Mouse (Mus musculus) effector memory CD4-positive, alpha-beta T cell, adult 5 months (primary cell): ENCODE measurements around the gene Ptdss2. TPM values are rescaled to one million over a fixed set of nuclear protein-coding genes. Genes with fewer than 3 reads are reported as not detected.

ENCODE experiments used
- polyA plus RNA-seq: library from polyadenylated mRNA; unstranded; fragments of 100-300 nt; shearing (Covaris generic); gene quantifications from one replicate; pipeline ENCODE4 v1.2.1, GENCODE M21; 2017

Ptdss2 gene
- 6.9 TPM for polyA plus RNA-seq

DNA sequence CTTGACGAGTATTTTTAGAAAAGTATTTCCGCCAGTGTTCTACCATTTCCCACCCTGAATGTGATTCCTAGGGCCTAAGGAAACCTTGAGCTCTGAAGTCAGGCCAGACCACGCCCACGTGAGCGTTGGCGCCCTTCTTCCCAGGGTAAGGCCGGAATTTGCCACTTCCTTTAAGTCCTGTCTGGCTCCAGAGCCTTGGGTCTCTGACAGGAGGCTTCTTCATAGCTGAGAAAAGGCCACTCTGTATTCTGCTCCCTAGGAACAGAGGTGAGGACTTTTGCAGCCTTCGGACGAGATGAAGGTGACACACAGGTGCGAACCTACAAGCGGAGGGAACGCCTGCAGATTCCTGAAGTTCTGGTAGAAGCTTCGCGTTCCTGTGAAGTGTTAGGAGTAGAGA, at the start of gene Ptdss2:
TSS of gene Ptdss2 (plus strand) at position 138 of the 400 bp plus-strand sequence.

DNA sequence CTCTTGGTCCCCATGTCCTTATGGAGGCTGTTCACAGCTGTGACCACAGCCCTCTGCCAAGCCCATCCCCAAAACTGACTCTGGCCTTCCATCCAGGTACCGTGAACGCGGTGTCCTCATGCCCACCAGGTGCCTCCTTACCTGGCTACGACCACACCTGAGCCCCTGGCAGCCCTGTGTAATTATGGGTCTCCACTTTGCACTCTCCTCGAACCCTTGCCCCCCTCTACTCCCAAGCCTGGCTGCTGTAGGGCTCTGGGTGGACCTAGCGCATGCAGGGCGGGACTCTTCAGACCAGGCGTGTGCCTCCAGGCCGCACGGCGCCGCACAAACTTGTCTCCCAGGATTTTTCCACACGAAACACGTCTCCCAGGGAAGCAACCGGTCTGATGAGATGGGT, 44.3 kb upstream of the Ptdss2 start, which contains the start of gene Pkp3:
TSS of gene Pkp3 (plus strand) at position 378 of the 400 bp plus-strand sequence.

DNA sequence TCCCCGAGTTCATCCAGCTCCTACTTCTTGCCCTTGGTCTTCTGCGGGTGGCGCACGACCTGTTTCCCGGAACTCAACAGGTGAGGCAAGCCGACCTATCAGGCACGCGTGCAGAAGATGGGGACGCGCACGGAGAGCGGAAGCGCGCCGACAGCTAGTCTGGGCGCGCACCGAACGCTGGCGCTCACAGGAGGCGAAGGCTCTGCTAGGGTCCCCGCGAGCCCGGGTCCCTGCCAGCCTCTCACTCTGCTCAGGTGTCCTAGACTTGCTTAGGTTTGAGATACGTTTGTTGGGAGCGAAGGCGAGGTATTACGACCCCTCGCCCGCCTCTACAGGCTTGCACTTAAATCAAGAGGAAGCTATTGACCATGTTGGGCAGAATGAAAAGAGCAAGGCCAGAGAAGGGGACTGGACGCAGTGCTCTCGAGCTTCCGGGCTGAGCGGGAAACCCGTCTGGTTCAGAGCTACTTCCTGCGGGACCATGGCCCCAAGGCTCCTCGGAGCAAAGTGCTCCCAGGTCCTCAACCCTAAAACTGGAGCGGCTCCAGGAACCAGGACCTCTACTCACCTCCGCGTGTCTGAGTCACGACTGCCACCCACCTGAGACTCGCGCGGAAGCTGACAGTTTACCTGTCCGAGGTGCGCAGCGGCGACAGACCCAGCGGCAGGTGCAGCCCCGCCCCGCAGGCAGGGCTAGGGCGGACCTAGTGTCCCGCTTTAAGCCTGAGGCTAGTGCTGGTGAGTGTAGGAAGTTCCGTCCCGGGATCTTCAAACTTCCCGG, 22.1 kb upstream of the Ptdss2 start, which contains the start of gene Sigirr:
TSS of gene Sigirr (minus strand) at position 662 of the 781 bp plus-strand sequence.

DNA sequence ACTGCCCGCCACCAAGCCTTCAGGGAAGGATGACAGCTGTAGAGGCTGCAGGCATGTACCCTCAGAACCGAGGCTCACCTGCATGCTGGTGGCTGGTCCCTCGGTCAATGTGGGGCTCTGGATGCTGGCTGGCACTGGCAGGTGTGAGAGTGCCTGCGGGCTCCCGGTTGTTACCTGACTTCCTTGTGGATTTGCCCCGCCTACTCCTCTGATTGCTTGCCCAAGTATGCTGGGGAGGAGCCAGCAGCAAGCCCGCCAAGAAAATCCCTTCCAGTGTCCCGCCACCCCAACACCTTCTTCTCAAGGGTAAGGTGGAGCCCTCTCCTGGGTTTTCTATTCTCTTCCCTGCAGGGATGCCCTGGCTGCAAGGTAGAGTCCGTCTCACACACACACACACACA, 4.5 kb upstream of the Ptdss2 start, which contains the start of gene Ano9:
TSS of gene Ano9 (minus strand) at position 171 of the 400 bp plus-strand sequence.

DNA sequence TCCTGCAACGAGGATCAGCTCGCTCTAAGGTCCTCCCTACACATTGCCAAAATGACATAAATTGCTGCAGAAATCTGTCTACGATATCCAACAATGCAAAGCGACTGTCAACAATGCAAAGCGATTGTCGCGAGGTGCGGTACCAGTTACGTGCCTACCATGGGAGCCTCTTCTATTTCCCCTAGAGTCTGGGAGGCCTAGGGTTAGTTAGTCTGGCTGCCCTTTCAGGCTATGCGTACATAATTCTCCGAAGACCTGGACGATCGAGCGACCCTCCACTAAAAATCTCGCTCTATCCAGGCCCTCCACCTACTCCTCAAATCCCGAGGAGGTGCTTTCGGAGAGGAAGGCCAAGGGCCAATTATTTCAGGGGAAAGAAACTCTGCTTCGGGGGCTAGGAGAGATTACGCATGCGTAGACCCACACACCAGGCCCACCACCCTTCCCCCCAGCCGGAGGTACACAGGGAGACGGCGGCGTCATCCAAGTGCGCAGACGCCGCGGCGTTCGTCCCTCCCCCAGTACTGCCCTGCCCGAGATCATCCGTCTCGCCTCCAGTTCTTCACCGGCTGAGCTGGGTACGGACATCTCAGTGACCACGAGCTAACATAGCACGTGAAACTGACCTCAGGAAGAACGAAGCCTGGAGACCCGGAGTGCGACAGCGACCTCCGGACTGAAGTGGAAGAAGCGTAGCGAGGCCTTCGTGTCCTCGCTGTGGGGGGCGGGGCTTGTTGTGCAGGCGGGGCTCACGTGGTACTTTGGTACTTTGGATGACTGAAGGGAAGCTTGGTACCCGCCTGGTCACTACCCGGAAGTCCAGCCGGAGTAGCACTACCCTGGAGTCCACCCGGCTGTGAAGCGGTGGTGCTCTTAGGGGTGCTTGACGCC, 50.2 kb downstream of the Ptdss2 start, which contains the start of gene Rnh1:
TSS of gene Rnh1 (minus strand) at position 742 of the 891 bp plus-strand sequence.

DNA sequence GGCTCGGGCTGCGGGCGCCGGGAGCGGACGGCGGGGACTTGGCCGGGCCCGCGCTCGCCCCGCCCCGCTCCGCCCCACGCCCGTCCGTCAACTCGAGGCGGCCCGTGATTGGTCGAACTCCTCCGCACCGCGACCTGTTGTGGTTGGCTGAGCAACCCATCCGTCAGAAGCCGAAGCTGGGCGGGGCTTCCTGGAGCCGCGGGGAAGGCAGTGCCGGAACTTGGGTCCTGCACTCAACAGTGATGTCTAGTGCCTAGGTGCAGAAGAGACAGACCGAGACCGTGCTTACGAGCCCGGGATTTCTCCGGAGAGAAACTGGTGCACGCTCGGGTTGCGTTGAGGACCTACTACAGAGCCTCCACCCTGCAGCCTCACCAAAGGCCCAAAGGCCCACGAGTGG, 71.8 kb downstream of the Ptdss2 start, which contains the start of the genes Hras and Lrrc56:
TSS of gene Hras (minus strand) at position 58 of the 400 bp plus-strand sequence.
TSS of gene Lrrc56 (plus strand) at position 210 of the 400 bp plus-strand sequence.

Other genes starting within 250 kb of the Ptdss2 start
- 134 TPM for gene Psmd13, start 240.4 kb upstream of the Ptdss2 start, polyA plus RNA-seq
- 5.5 TPM for gene Sirt3, start 240.1 kb upstream of the Ptdss2 start, polyA plus RNA-seq
- gene Cox8b, start 221.9 kb upstream of the Ptdss2 start, polyA plus RNA-seq, result not detected
- not detected for gene Nlrp6, start 201.5 kb upstream of the Ptdss2 start, polyA plus RNA-seq
- 10.8 TPM for gene Pgghg, start 181.0 kb upstream of the Ptdss2 start, polyA plus RNA-seq
- gene Ifitm5, start 172.1 kb upstream of the Ptdss2 start, polyA plus RNA-seq, result not detected
- gene Gm45717, start 166.4 kb upstream of the Ptdss2 start, polyA plus RNA-seq, result not detected
- 10.5 TPM for gene Ifitm2, start 166.4 kb upstream of the Ptdss2 start, polyA plus RNA-seq
- 2.8 TPM for gene Ifitm1, start 155.2 kb upstream of the Ptdss2 start, polyA plus RNA-seq
- 8.0 TPM for gene Ifitm3, start 111.6 kb upstream of the Ptdss2 start, polyA plus RNA-seq
- not detected for gene Ifitm6, start 104.5 kb upstream of the Ptdss2 start, polyA plus RNA-seq
- gene Gm17387, start 93.3 kb upstream of the Ptdss2 start, polyA plus RNA-seq, result not detected
- 25.8 TPM for gene B4galnt4, start 61.3 kb upstream of the Ptdss2 start, polyA plus RNA-seq
- gene Pkp3, start 44.2 kb upstream of the Ptdss2 start, polyA plus RNA-seq, result 147 TPM
- 71.4 TPM for gene Sigirr, start 21.8 kb upstream of the Ptdss2 start, polyA plus RNA-seq
- not detected for gene Ano9, start 4.6 kb upstream of the Ptdss2 start, polyA plus RNA-seq
- gene Rnh1, start 50.5 kb downstream of the Ptdss2 start, polyA plus RNA-seq, result 79.7 TPM
- 22.4 TPM for gene Hras, start 71.6 kb downstream of the Ptdss2 start, polyA plus RNA-seq
- 1.9 TPM for gene Lrrc56, start 71.8 kb downstream of the Ptdss2 start, polyA plus RNA-seq
- gene Lmntd2, start 91.7 kb downstream of the Ptdss2 start, polyA plus RNA-seq, result 12.7 TPM
- gene Rassf7, start 93.5 kb downstream of the Ptdss2 start, polyA plus RNA-seq, result 7.9 TPM
- gene Phrf1, start 106.4 kb downstream of the Ptdss2 start, polyA plus RNA-seq, result 81.8 TPM
- 210 TPM for gene Irf7, start 144.1 kb downstream of the Ptdss2 start, polyA plus RNA-seq
- gene Cdhr5, start 154.4 kb downstream of the Ptdss2 start, polyA plus RNA-seq, result not detected
- not detected for gene Sct, start 156.8 kb downstream of the Ptdss2 start, polyA plus RNA-seq
- not detected for gene Drd4, start 169.6 kb downstream of the Ptdss2 start, polyA plus RNA-seq
- 52.5 TPM for gene Deaf1, start 205.3 kb downstream of the Ptdss2 start, polyA plus RNA-seq
- gene Tmem80, start 205.4 kb downstream of the Ptdss2 start, polyA plus RNA-seq, result 21.2 TPM
- gene Eps8l2, start 216.5 kb downstream of the Ptdss2 start, polyA plus RNA-seq, result not detected